Mouse (Mus musculus) kidney, postnatal 0 days (tissue): Measurements from ENCODE around the gene Lrrc3c. TPM values are rescaled to one million over a fixed set of nuclear protein-coding genes. Genes with fewer than 3 reads are reported as not detected.
"Not testable (repeated sequence)": the region's sequence is repeated elsewhere in the genome, so short reads cannot be mapped to it uniquely, and the experiment has no call there.

ENCODE experiments used
- ATAC-seq: fragments of 200-750 bp; cut with Nextera tagmentation; replicated peaks from 2 replicates; pipeline ENCODE4 v1.8.0; 2017; ENCODE audit warnings: low read depth, moderate number of reproducible peaks, moderate TSS enrichment, moderate library complexity; ENCODE audit not compliant: low FRiP score
- DNase-seq: peaks from one replicate; pipeline ENCODE4 v3.0.0-alpha.2; 2016; ENCODE audit warnings: low spot score
- H3K27ac ChIP-seq: fragments of 300-500 bp; sonication (generic); 2 replicates; pipeline ENCODE4 v1.5.1; 2014; ENCODE audit warnings: mild to moderate bottlenecking
- H3K27me3 ChIP-seq: fragments of 300-500 bp; sonication (generic); 2 replicates; pipeline ENCODE4 v1.6.1; 2014; ENCODE audit warnings: low read length, mixed read lengths; ENCODE audit not compliant: insufficient read depth
- H3K36me3 ChIP-seq: fragments of 300-500 bp; sonication (generic); 2 replicates; pipeline ENCODE4 v1.6.1; 2014; ENCODE audit warnings: low read length, mixed read lengths; ENCODE audit not compliant: insufficient read depth
- H3K4me1 ChIP-seq: fragments of 300-500 bp; sonication (generic); replicated peaks from 2 replicates; pipeline ENCODE4 v1.6.1; 2014; ENCODE audit warnings: antibody characterized with exemption, low read length, mixed read lengths; ENCODE audit not compliant: insufficient read depth
- H3K4me2 ChIP-seq: fragments of 300-500 bp; sonication (generic); 2 replicates; pipeline ENCODE4 v1.6.1; 2014; ENCODE audit warnings: mild to moderate bottlenecking, low read length, moderate library complexity, mixed read lengths
- H3K4me3 ChIP-seq: fragments of 300-500 bp; sonication (generic); replicated peaks from 2 replicates; pipeline ENCODE4 v1.5.1; 2014; ENCODE audit warnings: low read depth, low read length
- H3K9ac ChIP-seq: fragments of 300-500 bp; sonication (generic); 2 replicates; pipeline ENCODE4 v1.6.1; 2014; ENCODE audit warnings: low read depth, low read length
- H3K9me3 ChIP-seq: fragments of 300-500 bp; sonication (generic); replicated peaks from 2 replicates; pipeline ENCODE4 v1.6.1; 2016; ENCODE audit warnings: low read length, inconsistent platforms, mixed read lengths
- CTCF ChIP-seq: IDR thresholded peaks from 2 replicates; pipeline ENCODE4 v1.5.1; 2016; ENCODE audit warnings: antibody characterized with exemption, low read depth, mild to moderate bottlenecking, moderate library complexity
- WGBS: fragments of 180-500 bp; shearing (Covaris S2); extraction: QIAGEN DNeasy Blood & Tissue Kit; methylation state at CpG from one replicate; pipeline ENCODE4 v1.1.7; 2014; 5-methylcytosine and 5-hydroxymethylcytosine counted together
- polyA plus RNA-seq: library from polyadenylated mRNA; unstranded; fragments of >200 nt; fragmentation: Nextera tagmentation; extraction: Ambion mirVana; gene quantifications from 2 replicates; pipeline ENCODE4 v1.2.1, GENCODE M21; 2015

Lrrc3c gene
- polyA plus RNA-seq, 1 experiment from 2014 or later: not detected

GRCm38 (mm10) chr11:98635312-98635970, 37.4 kb downstream of the Lrrc3c start:
- not testable (repeated sequence) for H3K27ac ChIP-seq, H3K27me3 ChIP-seq, H3K9me3 ChIP-seq, ATAC-seq, H3K9ac ChIP-seq, H3K4me2 ChIP-seq, H3K4me1 ChIP-seq, H3K4me3 ChIP-seq, H3K36me3 ChIP-seq
- DNase-seq: peak; percentile 39
- TF ChIP-seq CTCF: peak; percentile 66
- 41% methylated on average over 10 of the region's 10 CpGs for WGBS

DNA sequence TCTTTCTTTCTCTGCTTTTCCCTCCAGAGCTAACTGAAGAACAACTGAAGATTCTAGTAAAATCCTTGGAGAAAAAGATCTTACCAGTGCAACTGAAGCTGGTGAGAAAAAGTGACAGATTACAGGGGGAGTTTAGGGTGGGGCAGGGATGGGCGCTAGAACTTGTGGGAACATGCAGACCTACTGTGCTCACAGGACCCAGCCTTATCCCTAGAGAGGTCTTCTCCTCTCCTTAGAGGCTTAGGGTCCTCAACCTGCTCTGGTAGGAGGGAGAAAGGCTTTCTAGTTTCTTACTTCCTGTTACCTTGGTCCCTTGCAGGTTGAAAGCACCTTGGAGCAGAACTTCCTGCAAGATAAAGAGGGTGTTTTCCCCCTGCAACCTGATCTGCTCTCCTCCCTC, 39.4 kb downstream of the Lrrc3c start:
- H3K9me3 ChIP-seq: no peaks in the 10 kb centered on the region
- H3K4me1 ChIP-seq: no peaks in the 10 kb centered on the region
- H3K9ac ChIP-seq: no peak overlapping the region
- no peak for TF ChIP-seq CTCF
- H3K4me2 ChIP-seq: no peak overlapping the region
- no peaks in the 10 kb centered on the region for H3K36me3 ChIP-seq
- 90% methylated on average over 1 of the region's 1 CpGs for WGBS
- H3K27me3 ChIP-seq: no peaks in the 10 kb centered on the region
- no peak for ATAC-seq
- no peak overlapping the region for H3K4me3 ChIP-seq
- no peak overlapping the region for H3K27ac ChIP-seq
- DNase-seq: no peak

- no peaks in the 10 kb centered on the region for H3K4me1 ChIP-seq
- H3K9me3 ChIP-seq: no peaks in the 10 kb centered on the region
- no peak for TF ChIP-seq CTCF
- H3K9ac ChIP-seq: no peak overlapping the region
- no peaks in the 10 kb centered on the region for H3K27me3 ChIP-seq
- H3K36me3 ChIP-seq: no peaks in the 10 kb centered on the region
- DNase-seq (no peak), ATAC-seq (no peak)
- no peak overlapping the region for H3K4me2 ChIP-seq
- no peak overlapping the region for H3K4me3 ChIP-seq
- H3K27ac ChIP-seq: no peak overlapping the region
- 66% methylated on average over 5 of the region's 5 CpGs for WGBS
Observed at GRCm38 (mm10) chr11:98640091-98640490, 42.0 kb downstream of the Lrrc3c start.

DNA sequence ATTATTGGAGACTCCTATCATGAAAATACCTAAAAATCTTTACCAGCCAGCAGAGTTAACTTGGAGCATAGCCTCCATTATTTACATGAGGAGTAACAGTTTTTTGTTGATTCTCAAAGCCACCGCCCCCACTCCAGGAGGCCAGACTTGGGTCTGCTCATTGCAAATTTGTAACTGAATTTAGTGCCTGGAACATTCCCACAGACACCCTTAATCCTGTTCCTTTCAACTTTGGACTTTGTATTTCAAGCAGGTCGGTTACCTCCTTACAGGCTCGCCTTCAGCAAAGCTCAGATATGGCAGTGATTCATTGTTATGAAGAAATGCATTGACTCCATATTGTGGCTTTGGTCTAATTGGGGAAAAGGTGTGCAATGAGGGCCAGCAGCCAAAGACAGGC, 46.7 kb downstream of the Lrrc3c start:
- DNase-seq (no peak), ATAC-seq (no peak)
- H3K4me2 ChIP-seq: no peak overlapping the region
- no peak overlapping the region for H3K4me3 ChIP-seq
- no peaks in the 10 kb centered on the region for H3K9me3 ChIP-seq
- no peaks in the 10 kb centered on the region for H3K36me3 ChIP-seq
- H3K9ac ChIP-seq: no peak overlapping the region
- WGBS: 74% methylated on average over 3 of the region's 3 CpGs
- no peak overlapping the region for H3K27ac ChIP-seq
- no peaks in the 10 kb centered on the region for H3K4me1 ChIP-seq
- no peaks in the 10 kb centered on the region for H3K27me3 ChIP-seq
- TF ChIP-seq CTCF: no peak

DNA sequence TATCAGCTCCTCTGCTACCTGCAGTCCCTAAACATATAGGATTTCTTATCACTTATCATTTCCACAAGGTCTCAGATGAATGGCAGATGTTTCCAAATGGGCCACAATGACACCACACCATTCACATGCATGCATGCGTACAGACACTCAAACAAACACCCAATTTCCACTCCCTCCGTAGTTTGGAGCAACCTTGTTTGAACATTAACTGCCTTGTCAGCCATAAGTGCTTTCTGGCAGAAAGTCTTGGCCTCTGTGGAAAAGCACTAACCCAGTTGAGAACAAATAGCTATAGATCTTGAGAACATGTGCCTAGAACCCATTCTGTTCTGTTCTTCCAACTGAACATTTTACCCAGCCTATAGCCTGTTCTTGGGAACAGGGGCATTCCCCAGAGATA, 47.9 kb downstream of the Lrrc3c start:
- DNase-seq (no peak), ATAC-seq (no peak)
- Histone ChIP-seq H3K4me3 (no peak overlapping the region), H3K4me2 (no peak overlapping the region), H3K36me3 (no peaks in the 10 kb centered on the region), H3K27ac (no peak overlapping the region), H3K27me3 (no peaks in the 10 kb centered on the region), H3K9me3 (no peaks in the 10 kb centered on the region), H3K4me1 (no peaks in the 10 kb centered on the region), H3K9ac (no peak overlapping the region)
- TF ChIP-seq CTCF: no peak
- WGBS: 56% methylated on average over 2 of the region's 2 CpGs

DNA sequence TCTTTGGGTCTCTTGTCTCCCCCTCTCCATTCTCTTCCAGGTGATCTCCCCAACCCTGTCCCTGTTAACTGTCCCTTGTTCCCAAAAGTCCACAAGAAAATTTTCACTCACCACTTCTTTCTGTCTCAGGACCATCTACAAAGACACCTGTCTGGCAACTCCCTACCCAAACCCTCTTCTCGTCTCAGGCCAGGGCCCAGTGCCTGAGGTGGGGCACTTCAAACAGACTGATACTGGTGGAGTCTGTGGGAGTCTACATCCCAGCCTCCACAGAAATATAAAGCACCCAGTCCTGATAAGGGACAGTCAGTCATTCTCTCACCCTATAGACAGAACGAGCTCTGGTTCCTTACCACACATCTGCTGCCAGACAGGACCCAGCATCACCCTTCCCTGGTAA, 48.4 kb downstream of the Lrrc3c start, which contains the start of gene Gsdma2:
Gene Gsdma2, plus strand, starts transcription at position 301 of the 400 bp plus-strand sequence.
- ATAC-seq (no peak), DNase-seq (no peak)
- Histone ChIP-seq H3K4me1 (no peaks in the 10 kb centered on the region), H3K9me3 (no peaks in the 10 kb centered on the region), H3K27me3 (no peaks in the 10 kb centered on the region), H3K9ac (no peak within 1 kb of the TSS), H3K36me3 (no peaks in the 10 kb centered on the region), H3K4me2 (no peak within 1 kb of the TSS), H3K4me3 (no peak within 1 kb of the TSS), H3K27ac (no peak within 1 kb of the TSS)
- 45% methylated on average over 2 of the region's 2 CpGs for WGBS
- no peak for TF ChIP-seq CTCF

Other genes starting within 250 kb of the Lrrc3c start
- gene Ppp1r1b, start 249.9 kb upstream of the Lrrc3c start, polyA plus RNA-seq: 12.1 and 12.3 TPM in 2 replicates
- gene Stard3, start 239.9 kb upstream of the Lrrc3c start, polyA plus RNA-seq: 42.4 and 42.8 TPM in 2 replicates
- gene Tcap, start 214.5 kb upstream of the Lrrc3c start, polyA plus RNA-seq: 1.8 and 2.1 TPM in 2 replicates
- gene Pnmt, start 211.8 kb upstream of the Lrrc3c start, polyA plus RNA-seq: 3.5 and 3.7 TPM in 2 replicates
- gene Pgap3, start 197.8 kb upstream of the Lrrc3c start, polyA plus RNA-seq: 16.1 and 17.4 TPM in 2 replicates
- 36.1 and 41.1 TPM in 2 replicates for gene Erbb2, start 185.8 kb upstream of the Lrrc3c start, polyA plus RNA-seq
- gene Mien1, start 159.3 kb upstream of the Lrrc3c start, polyA plus RNA-seq: 155 and 158 TPM in 2 replicates
- 66.9 and 73.2 TPM in 2 replicates for gene Grb7, start 151.9 kb upstream of the Lrrc3c start, polyA plus RNA-seq
- gene Ikzf3, start 52.3 kb upstream of the Lrrc3c start, polyA plus RNA-seq: 0.26 and 0.29 TPM in 2 replicates
- 0.43 and 0.64 TPM in 2 replicates for gene Zpbp2, start 47.2 kb upstream of the Lrrc3c start, polyA plus RNA-seq
- 50.1 and 51.3 TPM in 2 replicates for gene Ormdl3, start 10.9 kb upstream of the Lrrc3c start, polyA plus RNA-seq
- gene Gm12355, start 27.4 kb downstream of the Lrrc3c start, polyA plus RNA-seq: 0.92 and 1.2 TPM in 2 replicates
- gene Gsdma3, start 28.1 kb downstream of the Lrrc3c start, polyA plus RNA-seq: not detected in 2 replicates
- not detected in 2 replicates for gene Gsdma2, start 48.5 kb downstream of the Lrrc3c start, polyA plus RNA-seq
- gene Gsdma, start 66.1 kb downstream of the Lrrc3c start, polyA plus RNA-seq: 0.21 TPM in 1 of 2 replicates, not detected in the other
- 234 and 259 TPM in 2 replicates for gene Psmd3, start 84.3 kb downstream of the Lrrc3c start, polyA plus RNA-seq
- 0.13 and 0.19 TPM in 2 replicates for gene Csf3, start 103.0 kb downstream of the Lrrc3c start, polyA plus RNA-seq
- 38.3 and 41.2 TPM in 2 replicates for gene Med24, start 131.1 kb downstream of the Lrrc3c start, polyA plus RNA-seq
- 26.1 TPM in 2 replicates for gene Thra, start 142.3 kb downstream of the Lrrc3c start, polyA plus RNA-seq
- 3.1 and 3.5 TPM in 2 replicates for gene Nr1d1, start 177.0 kb downstream of the Lrrc3c start, polyA plus RNA-seq
- gene Msl1, start 197.2 kb downstream of the Lrrc3c start, polyA plus RNA-seq: 17.8 and 19.3 TPM in 2 replicates
- gene Casc3, start 206.6 kb downstream of the Lrrc3c start, polyA plus RNA-seq: 24.6 and 25.7 TPM in 2 replicates
- 0.77 and 1.0 TPM in 2 replicates for gene Rapgefl1, start 238.5 kb downstream of the Lrrc3c start, polyA plus RNA-seq